Mouse (Mus musculus) embryo, embryonic 11 days (tissue): ENCODE data around the gene Fsd1l.

Experiments used
- DNase-seq: peaks from one replicate; pipeline ENCODE4 v3.0.0-alpha.2; 2015

Gene Fsd1l

GRCm38 (mm10) chr4:53631316-53632010 is at the start of gene Fsd1l:
TSS of gene Fsd1l (plus strand) at chr4:53631471.
- DNase-seq = peak; percentile 90

DNA sequence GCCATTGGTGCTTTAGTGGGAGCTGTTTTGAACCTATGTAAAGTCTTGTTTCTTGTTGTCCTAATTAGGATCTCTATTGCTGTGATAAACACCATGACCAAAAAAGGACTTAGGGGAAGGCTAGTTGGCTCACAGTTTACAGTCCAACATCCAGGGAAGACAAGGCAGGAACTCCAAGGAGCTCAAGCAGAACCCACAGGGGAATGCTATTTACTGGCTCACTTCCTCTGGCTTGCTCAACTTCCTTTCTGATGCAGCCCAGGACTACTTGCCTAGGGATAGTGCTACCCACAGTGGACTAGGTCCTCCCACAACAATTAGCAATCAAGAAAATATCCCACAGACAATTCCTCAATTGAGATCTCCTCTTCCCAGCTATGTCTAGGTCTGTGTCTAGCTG is 43.6 kb upstream of the Fsd1l start:
- no peak for DNase-seq

DNA sequence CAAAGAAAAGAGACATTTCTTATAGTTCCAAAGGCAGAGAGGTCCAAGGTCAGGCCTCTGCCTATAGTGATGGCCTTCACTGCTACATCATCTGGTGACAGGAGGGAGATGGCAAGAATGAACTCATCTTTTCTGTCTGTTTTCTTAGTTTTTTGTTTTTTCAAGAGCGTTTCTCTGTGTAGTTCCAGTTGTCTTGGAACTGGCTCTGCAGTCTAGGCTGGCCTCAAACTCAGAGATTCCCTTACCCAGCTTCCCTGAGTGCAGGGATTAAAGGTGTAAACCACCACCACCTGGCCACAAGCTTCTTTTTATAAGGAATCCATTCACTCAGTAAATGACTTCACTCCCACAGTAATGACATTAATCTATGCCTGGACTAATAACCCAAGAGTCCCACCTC is 42.3 kb upstream of the Fsd1l start:
- DNase-seq = no peak

DNA sequence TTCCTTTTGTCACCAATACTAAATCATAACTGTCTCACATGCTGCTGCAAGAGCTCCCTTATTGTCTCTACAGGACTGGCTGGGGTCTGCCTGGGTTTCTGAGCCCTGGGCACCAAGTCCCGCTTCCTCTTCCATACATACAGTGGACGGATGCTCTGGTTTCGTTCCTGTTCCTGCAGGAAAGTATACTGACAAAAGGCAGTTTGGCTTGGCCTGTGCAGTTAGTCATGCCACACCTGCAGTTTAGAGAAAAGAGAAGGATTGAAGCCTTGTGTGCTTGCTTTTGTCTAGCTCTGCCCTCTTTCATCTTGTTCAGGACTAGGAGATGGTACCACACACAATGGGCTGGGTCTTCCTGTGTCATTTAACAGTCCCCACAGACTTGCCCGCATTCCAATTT is 41.8 kb upstream of the Fsd1l start:
- DNase-seq = no peak

DNA sequence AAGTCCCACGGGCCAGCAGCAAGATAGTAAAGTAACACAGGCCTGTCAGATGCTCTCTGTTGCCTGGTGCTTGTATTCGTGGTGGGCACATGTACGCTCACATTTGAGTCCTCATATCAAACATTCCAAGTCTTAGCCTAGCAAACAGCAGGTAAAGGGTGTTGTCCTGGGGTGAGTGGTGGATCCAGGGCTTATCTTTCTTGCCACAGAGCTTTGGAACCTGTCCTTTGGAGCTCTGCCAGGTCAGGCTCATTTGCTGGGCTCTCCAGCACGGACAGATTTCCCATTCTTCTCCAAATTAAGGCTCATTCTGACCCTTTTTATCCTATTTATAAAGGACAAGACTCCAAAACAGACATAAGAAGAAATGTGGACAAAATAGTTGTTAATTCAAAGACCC is 41.1 kb upstream of the Fsd1l start:
- no peak for DNase-seq

- DNase-seq = no peak
These were observed 40.4 kb upstream of the Fsd1l start for GRCm38 (mm10) chr4:53590691-53591447.

GRCm38 (mm10) chr4:53591536-53591935 is 39.7 kb upstream of the Fsd1l start:
- DNase-seq = no peak

- no peak for DNase-seq
These were observed 39.3 kb upstream of the Fsd1l start for GRCm38 (mm10) chr4:53591941-53592340.

- peak; percentile 16 for DNase-seq
These were observed 38.9 kb upstream of the Fsd1l start for GRCm38 (mm10) chr4:53592386-53592785.

- peak; percentile 79 for DNase-seq
These were observed 37.1 kb upstream of the Fsd1l start for GRCm38 (mm10) chr4:53594204-53594603.

GRCm38 (mm10) chr4:53595246-53596062 is 35.8 kb upstream of the Fsd1l start:
- DNase-seq = no peak

GRCm38 (mm10) chr4:53596063-53596895 is 35.0 kb upstream of the Fsd1l start:
- DNase-seq = no peak

- peak; percentile 65 for DNase-seq
These were observed 30.8 kb upstream of the Fsd1l start for GRCm38 (mm10) chr4:53600462-53600861.

DNA sequence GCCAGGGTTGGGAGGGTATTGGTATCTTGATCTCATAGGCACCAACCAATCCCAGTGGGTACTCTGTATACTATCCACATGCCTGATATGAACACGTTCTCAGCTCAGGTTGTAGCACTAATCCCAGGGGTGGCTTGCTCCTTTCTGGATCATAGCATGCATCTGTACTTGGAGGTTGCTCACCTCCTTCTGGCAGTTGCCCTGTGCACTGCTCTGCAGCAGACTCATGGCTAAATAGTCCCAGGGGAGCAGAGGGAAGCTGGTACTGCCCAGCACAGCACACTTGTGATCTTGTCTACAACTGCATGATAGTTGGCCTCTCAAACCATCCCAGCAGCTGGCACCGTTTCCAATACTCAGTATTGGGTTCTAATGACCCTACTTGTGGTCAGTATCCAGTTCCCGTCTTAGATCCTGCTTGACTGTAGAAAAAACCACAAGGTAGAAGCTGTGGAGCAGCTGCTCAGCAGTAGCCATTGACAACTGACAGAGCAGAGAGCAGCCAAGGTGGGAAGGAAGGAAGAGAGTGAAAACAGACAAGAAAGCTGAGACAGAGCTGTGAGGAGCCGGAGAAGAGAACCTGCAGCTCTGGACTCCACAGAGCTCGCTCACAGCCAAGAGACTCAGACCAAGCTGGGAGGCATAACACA is 16.6 kb upstream of the Fsd1l start:
- DNase-seq = no peak

DNA sequence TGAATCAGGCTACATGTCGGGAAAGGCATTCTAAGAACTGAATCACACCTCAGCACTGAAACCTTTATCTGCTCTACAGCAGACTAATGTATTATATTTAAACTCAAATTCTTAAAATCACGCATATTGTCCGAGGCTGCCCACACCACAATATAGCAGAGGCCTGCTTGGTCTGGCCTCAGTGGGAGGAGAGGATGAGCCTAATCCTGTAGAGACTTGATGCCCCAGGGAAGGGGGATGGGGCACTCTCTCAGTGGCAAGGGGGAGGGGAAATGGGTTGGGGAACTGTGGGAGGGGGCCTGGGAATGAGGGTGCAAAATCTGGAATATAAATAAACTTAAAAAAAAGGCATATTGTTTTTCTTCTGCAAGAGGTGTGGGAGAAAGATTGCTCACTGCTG is 13.3 kb upstream of the Fsd1l start:
- DNase-seq = no peak

DNA sequence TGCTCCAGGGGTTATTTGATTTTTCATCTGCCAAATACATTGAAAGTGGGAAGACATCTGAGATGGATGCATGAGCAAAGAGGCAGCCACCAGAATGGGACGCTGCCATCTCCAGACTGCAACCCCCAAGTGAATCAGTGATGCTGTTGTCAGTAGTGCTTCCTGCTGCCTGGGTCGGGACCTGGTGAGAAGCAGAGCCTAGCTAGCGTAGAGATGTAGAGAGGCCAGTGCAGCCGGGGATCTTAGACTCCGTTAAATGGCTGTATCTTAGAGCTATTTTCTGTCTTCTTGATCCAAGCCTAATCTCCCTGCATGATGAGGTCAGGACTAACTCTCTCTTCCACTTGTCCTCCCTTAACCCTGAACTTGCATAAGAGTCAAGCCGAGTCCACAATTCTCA is 11.2 kb upstream of the Fsd1l start:
- DNase-seq = no peak

GRCm38 (mm10) chr4:53621084-53621483 is 10.2 kb upstream of the Fsd1l start:
- no peak for DNase-seq

GRCm38 (mm10) chr4:53621490-53621889 is 9.8 kb upstream of the Fsd1l start:
- DNase-seq = no peak

DNA sequence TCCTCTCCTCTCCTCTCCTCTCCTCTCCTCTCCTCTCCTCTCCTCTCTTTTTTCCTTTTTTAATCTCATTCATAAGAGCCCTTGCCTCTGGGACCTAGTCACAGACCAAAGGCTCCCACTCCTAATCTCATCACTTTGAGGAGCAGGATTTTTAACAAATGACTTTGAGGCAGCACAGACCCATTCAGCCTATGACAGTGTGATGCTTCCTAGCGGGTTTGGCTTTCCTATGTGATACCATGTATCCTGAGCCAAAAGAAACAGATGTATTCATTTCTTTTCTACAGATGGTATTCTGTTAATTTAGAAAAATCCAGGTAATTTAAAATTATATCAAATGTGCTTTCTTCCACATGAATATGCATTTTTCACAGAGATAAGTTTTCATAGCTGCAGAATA is 7.6 kb upstream of the Fsd1l start:
- no peak for DNase-seq

- DNase-seq = no peak
These were observed 6.5 kb upstream of the Fsd1l start for GRCm38 (mm10) chr4:53624816-53625215.

DNA sequence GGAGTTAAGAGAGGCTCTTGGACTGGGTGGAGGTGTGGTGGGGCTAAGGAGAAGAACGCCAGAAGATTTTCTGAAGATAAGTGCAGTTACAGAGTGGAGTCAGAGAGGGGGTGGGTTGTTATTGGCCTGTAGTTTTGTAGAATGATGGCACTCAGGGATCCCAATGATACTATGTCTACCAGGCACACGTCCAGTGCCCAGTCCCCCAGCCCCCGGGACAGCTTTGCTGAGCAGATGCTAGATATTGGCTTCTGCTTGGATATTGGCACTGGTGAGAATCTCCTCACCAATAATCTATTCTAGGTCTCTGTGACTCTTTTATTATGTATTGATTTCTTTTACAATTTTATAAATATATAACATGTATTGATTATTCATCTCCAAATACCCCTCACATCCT is 6.0 kb upstream of the Fsd1l start:
- DNase-seq = no peak

GRCm38 (mm10) chr4:53628924-53629323 is 2.3 kb upstream of the Fsd1l start:
- no peak for DNase-seq
